Mouse (Mus musculus) CD4-positive, CD25-positive, alpha-beta regulatory T cell, adult 9 weeks (primary cell): ENCODE measurements around the gene Traf3ip3. TPM values are rescaled to one million over a fixed set of nuclear protein-coding genes. Genes with fewer than 3 reads are reported as not detected.

Experiments used
- polyA plus RNA-seq: library from polyadenylated mRNA; unstranded; fragments of 100-300 nt; shearing (Covaris generic); gene quantifications from one replicate; pipeline ENCODE4 v1.2.1, GENCODE M21; 2017

The Traf3ip3 gene
- 636 TPM for polyA plus RNA-seq

DNA sequence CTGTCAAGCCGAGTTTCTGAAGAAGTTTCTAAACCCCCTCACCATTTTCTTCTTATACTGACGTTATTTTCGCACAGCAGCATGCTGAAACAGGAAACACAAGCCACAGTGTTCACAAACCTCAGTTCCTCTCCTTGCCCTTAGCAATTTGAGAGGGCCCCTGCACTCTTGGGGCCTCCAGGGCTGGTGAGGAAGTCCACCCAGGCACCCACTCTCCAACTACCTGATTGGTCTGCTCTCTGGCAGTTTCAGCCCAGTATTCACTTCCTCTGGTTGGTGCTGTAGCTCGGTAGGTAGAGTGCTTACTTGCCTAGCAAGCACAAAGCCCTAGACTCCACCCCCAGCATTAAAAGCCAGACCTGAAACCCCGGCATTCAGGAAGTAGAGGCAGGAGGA, at the start of gene Traf3ip3:
Traf3ip3 (minus strand) TSS at position 321 of the 396 bp plus-strand sequence.

DNA sequence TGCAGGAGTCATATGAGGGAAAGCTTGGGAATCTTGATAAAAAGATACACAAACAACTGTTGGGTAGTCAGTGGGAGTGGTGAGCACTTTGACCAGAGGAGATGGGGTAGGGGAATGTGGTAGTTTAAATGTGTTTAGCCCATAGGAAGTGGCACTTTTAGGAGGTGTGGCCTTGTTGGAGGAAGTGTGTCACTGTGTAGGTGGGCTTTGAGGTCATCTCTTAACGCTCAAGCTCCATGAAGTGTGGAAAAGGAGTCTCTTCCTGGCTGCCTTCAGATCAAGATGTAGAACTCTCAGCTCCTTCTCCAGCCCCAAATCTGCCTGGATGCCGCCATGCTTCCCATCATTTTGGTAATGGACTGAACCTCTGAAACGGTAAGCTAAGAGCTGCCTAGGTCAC, 6.0 kb upstream of the Traf3ip3 start, which contains the start of gene Lamb3:
Lamb3 (plus strand) TSS at position 197 of the 400 bp plus-strand sequence.

GRCm38 (mm10) chr1:193167746-193168145, 33.8 kb downstream of the Traf3ip3 start, which contains the start of gene A130010J15Rik:
Gene A130010J15Rik, plus strand, starts transcription at chr1:193168046.

GRCm38 (mm10) chr1:193152872-193153271, 48.6 kb downstream of the Traf3ip3 start, which contains the start of gene Irf6:
Gene Irf6, plus strand, starts transcription at chr1:193153111.

DNA sequence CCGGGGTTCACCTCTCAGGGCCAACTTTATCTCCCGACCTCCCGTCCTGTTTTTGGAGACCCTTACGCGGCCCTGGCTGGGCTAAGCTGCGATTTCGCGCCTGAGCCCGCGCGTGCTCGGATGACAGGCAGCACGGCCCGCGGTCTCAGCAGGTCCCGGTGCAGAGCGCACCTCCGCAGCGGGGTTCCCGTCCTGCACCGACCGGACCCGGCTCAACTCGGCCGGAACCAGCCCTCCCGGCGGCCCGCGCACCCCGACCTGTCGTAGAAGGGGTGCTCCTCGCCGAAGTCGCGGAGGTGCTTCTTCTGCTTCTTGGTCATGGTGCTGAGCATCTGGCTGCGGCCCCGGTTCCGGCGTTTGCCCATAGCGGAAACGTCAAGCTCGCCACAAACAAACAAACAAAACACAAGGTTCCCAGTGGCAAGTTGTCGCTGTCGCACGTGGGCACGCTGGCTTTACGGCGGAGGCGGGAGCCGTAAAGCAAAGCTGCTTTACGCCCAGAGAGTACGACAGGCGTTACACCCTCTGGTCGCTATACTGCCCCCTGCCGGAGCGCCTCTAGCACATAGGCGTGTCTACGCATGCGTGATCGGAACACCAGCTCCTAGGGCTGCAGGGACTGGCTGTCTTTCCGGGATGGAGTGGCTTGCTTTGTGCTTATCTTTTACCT, 71.6 kb downstream of the Traf3ip3 start, which contains the start of gene Diexf:
Diexf (minus strand) TSS at position 487 of the 670 bp plus-strand sequence.

Other genes starting within 250 kb of the Traf3ip3 start
- 0.26 TPM for gene Syt14, start 165.9 kb downstream of the Traf3ip3 start, polyA plus RNA-seq
- gene Diexf, start 71.4 kb downstream of the Traf3ip3 start, polyA plus RNA-seq: 8.0 TPM
- gene Irf6, start 48.6 kb downstream of the Traf3ip3 start, polyA plus RNA-seq: 19.9 TPM
- 10.8 TPM for gene A130010J15Rik, start 33.7 kb downstream of the Traf3ip3 start, polyA plus RNA-seq
- 28.6 TPM for gene Lamb3, start 6.0 kb upstream of the Traf3ip3 start, polyA plus RNA-seq
- gene Hsd11b1, start 62.4 kb upstream of the Traf3ip3 start, polyA plus RNA-seq: 159 TPM
- gene G0s2, start 71.5 kb upstream of the Traf3ip3 start, polyA plus RNA-seq: 4.2 TPM
- gene Camk1g, start 168.6 kb upstream of the Traf3ip3 start, polyA plus RNA-seq: not detected